Mouse (Mus musculus): ENCODE measurements around the gene Nr2e3. TPM values are rescaled to one million over a fixed set of nuclear protein-coding genes. Genes with fewer than 3 reads are reported as not detected.

The Nr2e3 gene
- polyA plus RNA-seq (2014; fragmentation: Nextera tagmentation; extraction: Ambion mirVana): not detected in 2 replicates

DNA sequence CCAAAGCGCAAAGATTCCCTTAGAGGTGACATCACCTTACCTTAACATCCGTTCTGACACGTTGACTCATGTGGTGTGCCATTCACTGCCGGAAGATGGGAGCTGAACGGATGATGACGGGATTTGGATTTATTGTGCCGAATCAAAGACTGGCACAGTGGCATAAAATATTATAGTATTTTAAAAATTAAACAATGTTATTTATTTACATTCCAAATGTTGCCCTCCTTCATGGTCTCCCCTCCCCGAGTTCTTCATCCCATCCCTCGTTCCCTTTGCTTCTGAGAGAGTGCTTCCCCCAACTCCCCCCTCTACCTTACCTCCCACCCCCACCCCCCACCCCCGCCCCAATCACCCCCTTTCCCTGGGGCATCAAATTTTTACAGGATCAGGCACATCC lies at the start of gene Nr2e3:
TSS of gene Nr2e3 (minus strand) at position 101 of the 400 bp plus-strand sequence.
- DNase-seq (ENCODE audit: low spot score, missing footprints) (no peak), ATAC-seq (ENCODE audit: low FRiP score) (no peak)
- Histone ChIP-seq H3K27ac (ENCODE audit: low read depth, low read length) (no peak within 1 kb of the TSS), H3K9me3 (ENCODE audit: control insufficient read depth, low read length) (no peaks in the 10 kb centered on the region), H3K36me3 (ENCODE audit: control insufficient read depth, insufficient read depth, low read length) (no peaks in the 10 kb centered on the region), H3K4me1 (ENCODE audit: control insufficient read depth, insufficient read depth, low read length) (no peaks in the 10 kb centered on the region), H3K4me3 (ENCODE audit: low read depth, low read length) (no peak within 1 kb of the TSS), H3K27me3 (ENCODE audit: control insufficient read depth, insufficient read depth, low read length) (no peaks in the 10 kb centered on the region), H3K9ac (ENCODE audit: low read length) (no peak within 1 kb of the TSS), H3K4me2 (no peak within 1 kb of the TSS)
- WGBS: 88% methylated on average over 10 of the region's 10 CpGs

DNA sequence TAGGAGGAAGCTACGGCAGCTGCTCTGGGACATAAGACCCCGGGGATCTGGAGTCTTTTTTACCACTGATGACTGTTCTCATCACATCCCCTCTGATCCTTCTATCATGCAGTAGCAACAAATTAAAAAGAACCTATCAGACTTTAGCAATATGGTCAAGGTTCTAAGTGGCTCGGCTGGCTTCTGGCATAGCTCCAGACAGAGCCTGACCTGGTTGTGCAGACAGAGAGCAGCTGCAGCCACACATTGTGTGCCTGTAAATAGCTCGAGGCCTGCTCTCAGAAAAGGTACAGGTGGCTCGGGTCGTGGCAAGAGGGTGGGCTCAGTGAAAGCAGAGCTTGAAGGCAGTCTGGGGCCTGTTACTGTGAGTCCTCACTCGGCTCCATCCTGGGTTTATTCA lies 48.5 kb upstream of the Nr2e3 start:
- H3K27me3 ChIP-seq (ENCODE audit: control insufficient read depth, insufficient read depth, low read length): no peaks in the 10 kb centered on the region
- no peak for DNase-seq (ENCODE audit: low spot score, missing footprints)
- no peak overlapping the region for H3K4me2 ChIP-seq
- no peak overlapping the region for H3K27ac ChIP-seq (ENCODE audit: low read depth, low read length)
- H3K4me3 ChIP-seq (ENCODE audit: low read depth, low read length): no peak overlapping the region
- ATAC-seq (ENCODE audit: low FRiP score): no peak
- H3K9me3 ChIP-seq (ENCODE audit: control insufficient read depth, low read length): no peaks in the 10 kb centered on the region
- H3K4me1 ChIP-seq (ENCODE audit: control insufficient read depth, insufficient read depth, low read length): no peaks in the 10 kb centered on the region
- no peak overlapping the region for H3K9ac ChIP-seq (ENCODE audit: low read length)
- 80% methylated on average over 7 of the region's 7 CpGs for WGBS
- no peaks in the 10 kb centered on the region for H3K36me3 ChIP-seq (ENCODE audit: control insufficient read depth, insufficient read depth, low read length)

DNA sequence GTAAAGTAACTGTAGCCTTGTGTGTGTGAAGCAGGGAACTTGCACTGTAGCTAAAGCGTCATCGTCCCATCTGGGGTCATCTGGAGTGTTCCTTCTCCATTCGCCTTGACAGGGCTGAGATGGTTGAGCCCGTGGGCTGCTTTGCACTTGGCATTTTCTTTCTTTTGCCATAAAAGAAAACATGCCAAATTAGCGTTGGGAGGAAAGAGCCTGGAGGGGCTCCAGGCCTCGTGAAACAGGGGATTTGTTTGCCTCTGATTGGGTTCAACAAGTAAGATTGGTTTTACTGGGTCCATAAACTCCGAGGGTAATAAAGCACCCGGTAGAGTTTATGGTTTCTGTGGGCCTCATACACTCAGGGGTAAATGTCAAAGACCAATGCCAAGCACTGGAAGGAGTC lies 41.9 kb upstream of the Nr2e3 start:
- Histone ChIP-seq H3K36me3 (ENCODE audit: control insufficient read depth, insufficient read depth, low read length) (no peaks in the 10 kb centered on the region), H3K9ac (ENCODE audit: low read length) (no peak overlapping the region), H3K27ac (ENCODE audit: low read depth, low read length) (no peak overlapping the region), H3K4me2 (no peak overlapping the region), H3K4me1 (ENCODE audit: control insufficient read depth, insufficient read depth, low read length) (no peaks in the 10 kb centered on the region), H3K27me3 (ENCODE audit: control insufficient read depth, insufficient read depth, low read length) (no peaks in the 10 kb centered on the region), H3K4me3 (ENCODE audit: low read depth, low read length) (no peak overlapping the region), H3K9me3 (ENCODE audit: control insufficient read depth, low read length) (no peaks in the 10 kb centered on the region)
- WGBS: 92% methylated on average over 8 of the region's 8 CpGs
- DNase-seq (ENCODE audit: low spot score, missing footprints) (peak; percentile 59), ATAC-seq (ENCODE audit: low FRiP score) (no peak)

DNA sequence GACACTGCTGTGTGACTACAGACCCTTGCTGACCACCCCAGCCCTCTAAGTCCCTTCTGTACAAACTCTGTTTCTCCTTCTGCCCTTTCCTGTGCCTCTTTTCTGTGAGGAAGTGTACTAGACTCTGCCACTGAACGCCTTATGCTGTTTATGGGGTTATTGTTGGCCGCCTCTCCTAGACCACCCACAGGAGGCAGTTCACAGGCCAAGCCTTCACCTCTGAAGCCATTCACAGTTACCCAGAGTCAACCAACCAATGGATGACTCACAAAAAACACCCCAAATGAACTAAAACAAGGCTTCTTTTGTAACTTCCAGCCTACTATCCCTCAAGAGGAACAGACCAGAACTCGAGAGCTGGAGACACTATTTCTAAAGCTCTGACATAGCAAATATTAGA lies 41.0 kb upstream of the Nr2e3 start:
- Histone ChIP-seq H3K36me3 (ENCODE audit: control insufficient read depth, insufficient read depth, low read length) (no peaks in the 10 kb centered on the region), H3K9me3 (ENCODE audit: control insufficient read depth, low read length) (no peaks in the 10 kb centered on the region), H3K4me3 (ENCODE audit: low read depth, low read length) (no peak overlapping the region), H3K27ac (ENCODE audit: low read depth, low read length) (no peak overlapping the region), H3K9ac (ENCODE audit: low read length) (no peak overlapping the region), H3K4me1 (ENCODE audit: control insufficient read depth, insufficient read depth, low read length) (no peaks in the 10 kb centered on the region), H3K27me3 (ENCODE audit: control insufficient read depth, insufficient read depth, low read length) (no peaks in the 10 kb centered on the region), H3K4me2 (no peak overlapping the region)
- no peak for DNase-seq (ENCODE audit: low spot score, missing footprints)
- no peak for ATAC-seq (ENCODE audit: low FRiP score)
- WGBS: 88% methylated on average over 3 of the region's 3 CpGs

DNA sequence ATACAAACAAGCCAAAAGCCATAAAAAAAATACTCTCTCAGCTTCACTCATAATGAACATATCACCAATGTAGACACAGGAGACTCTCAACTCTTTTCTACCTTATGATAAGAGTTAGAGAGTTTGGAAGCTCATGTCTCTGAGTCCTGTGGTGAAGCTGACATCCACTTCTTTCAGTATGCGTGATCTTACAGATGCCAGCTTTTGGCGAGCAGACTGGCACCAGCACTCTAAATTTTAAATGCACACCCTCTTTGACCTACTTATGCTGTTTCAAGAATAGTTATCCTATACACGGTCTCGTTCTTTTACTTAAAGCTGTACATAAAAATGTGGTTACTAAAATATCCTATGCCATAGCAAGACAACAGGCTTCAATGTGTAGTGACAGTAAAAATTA lies 37.3 kb upstream of the Nr2e3 start:
- DNase-seq (ENCODE audit: low spot score, missing footprints): no peak
- WGBS: 93% methylated on average over 4 of the region's 4 CpGs
- H3K36me3 ChIP-seq (ENCODE audit: control insufficient read depth, insufficient read depth, low read length): no peaks in the 10 kb centered on the region

DNA sequence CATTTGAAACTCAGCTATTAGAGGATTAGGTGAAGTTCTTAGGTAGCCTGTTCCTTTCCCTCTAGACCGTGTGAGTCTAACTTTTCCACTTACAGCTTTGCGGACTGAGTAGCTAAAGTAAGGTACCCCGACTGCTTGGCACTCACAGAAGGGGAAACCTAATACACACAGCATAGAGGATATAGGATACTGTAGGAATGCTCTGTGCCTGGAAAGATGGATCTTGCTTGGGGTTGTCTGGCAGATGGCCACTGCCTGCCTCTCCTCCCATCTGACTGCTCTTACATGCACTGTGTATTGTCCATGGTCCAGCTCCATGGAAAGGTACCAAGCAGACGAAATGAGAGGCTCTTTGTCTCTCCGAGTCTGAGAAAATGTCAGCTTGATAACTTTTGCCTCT lies 30.9 kb upstream of the Nr2e3 start:
- DNase-seq (ENCODE audit: low spot score, missing footprints): no peak
- WGBS: 83% methylated on average over 5 of the region's 5 CpGs
- H3K36me3 ChIP-seq (ENCODE audit: control insufficient read depth, insufficient read depth, low read length): no peaks in the 10 kb centered on the region
- no peak for ATAC-seq (ENCODE audit: low FRiP score)
- H3K27ac ChIP-seq (ENCODE audit: low read depth, low read length): no peak overlapping the region
- no peaks in the 10 kb centered on the region for H3K27me3 ChIP-seq (ENCODE audit: control insufficient read depth, insufficient read depth, low read length)
- no peaks in the 10 kb centered on the region for H3K9me3 ChIP-seq (ENCODE audit: control insufficient read depth, low read length)
- no peak overlapping the region for H3K9ac ChIP-seq (ENCODE audit: low read length)
- H3K4me3 ChIP-seq (ENCODE audit: low read depth, low read length): no peak overlapping the region
- no peaks in the 10 kb centered on the region for H3K4me1 ChIP-seq (ENCODE audit: control insufficient read depth, insufficient read depth, low read length)
- no peak overlapping the region for H3K4me2 ChIP-seq

More for the DNA sequence above, 37.3 kb upstream of the Nr2e3 start:
- Histone ChIP-seq H3K27ac (ENCODE audit: low read depth, low read length) (no peak overlapping the region), H3K4me2 (no peak overlapping the region), H3K27me3 (ENCODE audit: control insufficient read depth, insufficient read depth, low read length) (no peaks in the 10 kb centered on the region), H3K9ac (ENCODE audit: low read length) (no peak overlapping the region), H3K4me3 (ENCODE audit: low read depth, low read length) (no peak overlapping the region), H3K4me1 (ENCODE audit: control insufficient read depth, insufficient read depth, low read length) (no peaks in the 10 kb centered on the region), H3K9me3 (ENCODE audit: control insufficient read depth, low read length) (no peaks in the 10 kb centered on the region)
- no peak for ATAC-seq (ENCODE audit: low FRiP score)

DNA sequence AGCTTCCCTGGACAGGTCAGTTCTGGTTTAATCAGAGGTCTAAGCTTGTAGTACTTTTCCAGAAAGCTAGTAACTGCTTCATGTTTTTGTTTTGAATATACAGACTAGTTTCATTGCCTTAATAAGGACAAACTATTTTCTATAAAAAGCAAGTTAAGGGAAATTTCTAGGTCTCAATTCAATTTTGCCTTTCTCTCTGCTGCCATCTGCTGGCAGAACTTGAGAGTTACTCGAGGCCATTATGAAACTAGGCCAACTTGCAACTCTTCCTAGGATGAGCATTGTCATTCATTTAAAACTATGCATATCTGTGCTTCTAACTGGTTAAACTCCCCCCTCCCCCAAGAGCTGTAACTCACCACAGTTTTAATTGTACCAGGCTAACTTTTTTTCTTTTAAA lies 29.4 kb upstream of the Nr2e3 start:
- Histone ChIP-seq H3K27me3 (ENCODE audit: control insufficient read depth, insufficient read depth, low read length) (no peaks in the 10 kb centered on the region), H3K4me3 (ENCODE audit: low read depth, low read length) (no peak overlapping the region), H3K4me1 (ENCODE audit: control insufficient read depth, insufficient read depth, low read length) (no peaks in the 10 kb centered on the region), H3K36me3 (ENCODE audit: control insufficient read depth, insufficient read depth, low read length) (no peaks in the 10 kb centered on the region), H3K9ac (ENCODE audit: low read length) (no peak overlapping the region), H3K27ac (ENCODE audit: low read depth, low read length) (no peak overlapping the region), H3K9me3 (ENCODE audit: control insufficient read depth, low read length) (no peaks in the 10 kb centered on the region), H3K4me2 (no peak overlapping the region)
- 0% methylated on average over 1 of the region's 1 CpGs for WGBS
- ATAC-seq (ENCODE audit: low FRiP score) (no peak), DNase-seq (ENCODE audit: low spot score, missing footprints) (peak; percentile 94)

DNA sequence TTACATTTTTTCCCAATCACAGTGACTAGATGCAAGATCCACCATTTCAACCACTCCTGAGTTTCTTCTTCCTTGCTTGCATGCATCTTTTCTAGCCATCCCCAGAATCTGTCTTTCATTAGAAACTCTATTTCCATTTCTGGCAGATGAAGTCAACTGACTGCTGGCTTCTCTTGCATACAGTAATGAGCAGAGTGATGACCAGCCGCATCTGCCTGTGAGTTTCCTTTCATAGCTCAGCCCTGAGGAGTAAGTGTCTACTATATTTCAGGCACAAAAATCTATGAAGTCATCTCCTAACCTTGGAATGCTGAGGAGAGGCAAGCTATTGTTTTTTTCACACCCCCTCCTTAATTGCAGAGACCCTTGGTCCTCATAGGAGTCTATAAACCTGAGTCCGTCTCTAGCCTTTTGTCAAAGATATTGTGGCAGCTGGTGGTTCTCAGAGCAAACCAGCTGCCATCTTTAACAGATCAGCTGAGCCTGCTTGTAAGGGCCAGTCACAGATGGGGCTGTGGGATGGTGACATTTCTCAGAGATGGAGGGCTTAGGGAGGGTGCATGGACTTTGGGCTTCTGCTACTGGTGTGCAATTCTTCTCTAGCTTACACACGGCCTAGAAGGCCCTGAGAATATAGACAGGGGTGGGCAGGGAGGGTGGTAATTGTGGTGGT lies 25.6 kb upstream of the Nr2e3 start:
- H3K4me3 ChIP-seq (ENCODE audit: low read depth, low read length): no peak overlapping the region
- no peak overlapping the region for H3K4me2 ChIP-seq
- no peaks in the 10 kb centered on the region for H3K27me3 ChIP-seq (ENCODE audit: control insufficient read depth, insufficient read depth, low read length)
- H3K4me1 ChIP-seq (ENCODE audit: control insufficient read depth, insufficient read depth, low read length): no peaks in the 10 kb centered on the region
- no peaks in the 10 kb centered on the region for H3K36me3 ChIP-seq (ENCODE audit: control insufficient read depth, insufficient read depth, low read length)
- 85% methylated on average over 3 of the region's 3 CpGs for WGBS
- H3K9me3 ChIP-seq (ENCODE audit: control insufficient read depth, low read length): no peaks in the 10 kb centered on the region
- H3K9ac ChIP-seq (ENCODE audit: low read length): no peak overlapping the region
- no peak for ATAC-seq (ENCODE audit: low FRiP score)
- DNase-seq (ENCODE audit: low spot score, missing footprints): no peak
- H3K27ac ChIP-seq (ENCODE audit: low read depth, low read length): no peak overlapping the region

DNA sequence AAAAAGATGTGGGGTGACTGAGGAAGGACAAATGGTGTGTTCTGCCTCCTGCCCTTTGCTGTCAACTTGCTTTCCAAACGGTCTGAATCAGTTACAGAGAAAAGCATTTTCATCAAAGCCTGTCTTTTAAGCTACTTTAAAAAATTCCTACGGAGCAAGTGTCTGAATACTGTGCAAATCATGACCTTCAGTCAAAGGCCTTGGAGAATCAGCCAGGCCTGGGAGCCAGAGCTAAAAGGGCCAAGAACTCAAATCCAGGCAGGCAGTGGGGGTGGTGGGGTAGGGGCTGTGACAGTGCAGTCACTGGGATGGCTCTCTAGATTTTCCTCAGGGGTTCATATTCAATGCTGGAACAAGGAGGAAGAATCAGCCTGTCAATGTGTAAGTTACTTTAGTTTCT lies 20.7 kb upstream of the Nr2e3 start:
- no peak for ATAC-seq (ENCODE audit: low FRiP score)
- Histone ChIP-seq H3K9ac (ENCODE audit: low read length) (no peak overlapping the region), H3K27ac (ENCODE audit: low read depth, low read length) (no peak overlapping the region), H3K27me3 (ENCODE audit: control insufficient read depth, insufficient read depth, low read length) (no peaks in the 10 kb centered on the region), H3K9me3 (ENCODE audit: control insufficient read depth, low read length) (no peaks in the 10 kb centered on the region), H3K36me3 (ENCODE audit: control insufficient read depth, insufficient read depth, low read length) (no peaks in the 10 kb centered on the region), H3K4me2 (no peak overlapping the region), H3K4me3 (ENCODE audit: low read depth, low read length) (no peak overlapping the region), H3K4me1 (ENCODE audit: control insufficient read depth, insufficient read depth, low read length) (no peaks in the 10 kb centered on the region)
- no peak for DNase-seq (ENCODE audit: low spot score, missing footprints)
- WGBS: 68% methylated on average over 2 of the region's 2 CpGs
